Mouse (Mus musculus): ENCODE results near the gene Akr1b10. TPM values are rescaled to one million over a fixed set of nuclear protein-coding genes. Genes with fewer than 3 reads are reported as not detected.

The Akr1b10 gene
- polyA plus RNA-seq, 1 experiment, result not detected

DNA sequence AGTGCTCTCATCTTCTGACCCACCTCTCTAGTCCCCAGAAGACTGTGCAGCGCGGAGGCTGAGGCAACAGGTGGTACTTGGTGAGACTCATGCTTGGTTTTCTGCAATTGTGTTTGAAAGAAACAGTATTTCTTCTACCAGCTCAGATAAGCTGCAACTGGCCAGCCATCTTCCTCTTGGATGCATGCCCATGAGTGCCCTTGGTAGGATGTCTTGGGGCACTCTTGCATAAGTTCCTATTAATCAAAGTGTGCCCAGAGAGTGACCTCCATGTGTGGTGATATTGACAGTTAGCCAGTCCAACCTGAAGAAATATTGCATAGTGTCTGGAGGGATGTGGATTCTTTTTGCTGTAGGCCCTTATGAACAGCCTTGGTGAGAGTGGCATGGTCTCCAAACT is 32.5 kb downstream of the Akr1b10 start:
- no peaks in the 10 kb centered on the region for H3K36me3 ChIP-seq (ENCODE audit: control insufficient read depth)
- no peaks in the 10 kb centered on the region for H3K9me3 ChIP-seq (ENCODE audit: control insufficient read depth, low read length)
- TF ChIP-seq GATA1 (IDR thresholded peaks at IDR 0.05; ENCODE audit: low read length), result no peak
- TF ChIP-seq TAL1 (IDR thresholded peaks at IDR 0.05; ENCODE audit: low read length), result no peak
- no peak overlapping the region for H3K4me3 ChIP-seq (replicated peaks)
- peaks cover 3% of the 10 kb centered on the region for H3K4me1 ChIP-seq (ENCODE audit: control insufficient read depth)
- H3K27me3 ChIP-seq (ENCODE audit: control insufficient read depth), result no peaks in the 10 kb centered on the region; the same call in 1 of the 2 replicates

DNA sequence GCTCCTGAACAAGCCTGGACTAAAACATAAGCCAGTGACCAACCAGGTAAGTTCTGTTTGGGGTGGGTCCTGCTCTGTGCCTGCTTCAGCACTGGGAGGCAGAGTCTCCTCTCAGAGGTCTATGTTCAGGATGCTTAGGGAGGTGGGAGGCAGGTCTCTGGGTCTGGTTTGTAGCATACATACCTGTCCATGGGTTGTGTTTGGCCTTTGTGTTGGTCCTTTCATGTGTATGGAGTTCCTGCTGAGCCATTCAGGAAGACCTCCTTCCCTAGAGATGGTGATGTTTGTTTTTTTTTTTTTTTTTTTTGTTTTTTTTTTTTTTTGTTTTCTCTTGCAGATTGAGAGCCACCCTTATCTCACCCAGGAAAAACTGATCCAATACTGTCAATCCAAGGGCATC is 35.1 kb downstream of the Akr1b10 start:
- Histone ChIP-seq H3K27me3 (ENCODE audit: control insufficient read depth) (no peaks in the 10 kb centered on the region; the same call in 1 of the 2 replicates), H3K4me1 (ENCODE audit: control insufficient read depth) (no peaks in the 10 kb centered on the region), H3K36me3 (ENCODE audit: control insufficient read depth) (no peaks in the 10 kb centered on the region), H3K4me3 (replicated peaks) (no peak overlapping the region), H3K9me3 (ENCODE audit: control insufficient read depth, low read length) (no peaks in the 10 kb centered on the region)
- TF ChIP-seq TAL1 (IDR thresholded peaks at IDR 0.05; ENCODE audit: low read length) (no peak), GATA1 (IDR thresholded peaks at IDR 0.05; ENCODE audit: low read length) (no peak)

DNA sequence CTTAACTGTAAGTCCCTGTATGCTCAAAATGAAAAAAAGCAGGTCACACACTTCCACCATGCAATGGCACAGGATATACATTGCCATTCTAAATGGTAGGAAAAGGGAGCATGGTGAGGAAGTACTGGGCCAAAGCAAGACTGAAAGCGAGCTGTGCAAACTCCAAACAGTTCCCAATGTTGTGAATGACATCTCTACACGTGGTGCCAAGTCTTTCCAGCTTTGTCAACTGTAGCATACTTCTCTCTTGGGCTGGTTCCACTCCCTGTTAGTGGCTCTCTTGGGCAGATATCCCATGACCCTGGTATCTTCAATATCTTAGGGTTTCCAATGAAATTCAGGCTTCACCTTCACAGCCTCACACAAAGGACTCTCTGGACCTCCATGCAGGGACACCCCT is 55.0 kb downstream of the Akr1b10 start:
- Histone ChIP-seq H3K9me3 (ENCODE audit: control insufficient read depth, low read length) (no peaks in the 10 kb centered on the region), H3K4me3 (replicated peaks) (no peak overlapping the region)

DNA sequence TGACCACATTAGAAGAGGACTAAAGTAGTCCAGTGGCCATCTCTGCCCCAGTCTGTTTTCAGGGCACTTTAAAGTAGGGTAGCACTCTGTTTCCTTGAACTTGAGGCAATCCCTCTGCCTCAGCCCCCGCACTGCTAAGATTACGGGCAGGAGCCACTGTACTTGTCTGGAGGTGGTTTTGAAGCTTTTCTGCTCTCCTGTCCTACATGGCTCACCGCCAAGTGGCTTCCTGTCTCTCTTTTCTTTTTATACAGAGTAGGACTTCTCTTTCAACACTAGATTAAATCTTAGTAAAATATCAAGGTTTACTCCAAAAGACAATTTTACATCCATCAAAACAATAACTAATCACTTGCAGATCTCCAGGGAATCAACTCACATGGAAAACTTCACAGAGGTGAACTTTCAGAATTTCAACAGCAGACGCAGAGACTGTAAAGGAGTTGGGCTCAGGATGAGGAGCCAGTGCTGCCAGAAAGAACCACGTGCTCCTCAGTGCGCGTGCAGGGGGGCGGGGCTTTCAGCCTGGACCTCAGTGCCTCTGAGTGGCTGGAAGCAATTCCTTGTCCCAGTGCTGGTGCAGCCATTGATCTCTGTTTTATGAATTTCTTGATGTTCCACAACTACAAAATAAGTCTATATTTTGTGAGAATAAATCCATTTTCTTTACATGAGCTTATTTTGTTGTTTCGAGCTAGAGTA is 57.7 kb downstream of the Akr1b10 start:
- Histone ChIP-seq H3K4me1 (ENCODE audit: control insufficient read depth) (no peaks in the 10 kb centered on the region), H3K27me3 (ENCODE audit: control insufficient read depth) (no peaks in the 10 kb centered on the region; the same call in 1 of the 2 replicates), H3K4me3 (replicated peaks) (no peak overlapping the region), H3K36me3 (ENCODE audit: control insufficient read depth) (no peaks in the 10 kb centered on the region), H3K9me3 (ENCODE audit: control insufficient read depth, low read length) (no peaks in the 10 kb centered on the region)
- no peak for TF ChIP-seq TAL1 (IDR thresholded peaks at IDR 0.05; ENCODE audit: low read length)
- TF ChIP-seq GATA1 (IDR thresholded peaks at IDR 0.05; ENCODE audit: low read length), result no peak

More for the DNA sequence above, 55.0 kb downstream of the Akr1b10 start:
- no peak for TF ChIP-seq TAL1 (IDR thresholded peaks at IDR 0.05; ENCODE audit: low read length)
- TF ChIP-seq GATA1 (IDR thresholded peaks at IDR 0.05; ENCODE audit: low read length), result no peak
- no peaks in the 10 kb centered on the region for H3K27me3 ChIP-seq (ENCODE audit: control insufficient read depth)
- H3K4me1 ChIP-seq (ENCODE audit: control insufficient read depth), result no peaks in the 10 kb centered on the region
- no peaks in the 10 kb centered on the region for H3K36me3 ChIP-seq (ENCODE audit: control insufficient read depth)

DNA sequence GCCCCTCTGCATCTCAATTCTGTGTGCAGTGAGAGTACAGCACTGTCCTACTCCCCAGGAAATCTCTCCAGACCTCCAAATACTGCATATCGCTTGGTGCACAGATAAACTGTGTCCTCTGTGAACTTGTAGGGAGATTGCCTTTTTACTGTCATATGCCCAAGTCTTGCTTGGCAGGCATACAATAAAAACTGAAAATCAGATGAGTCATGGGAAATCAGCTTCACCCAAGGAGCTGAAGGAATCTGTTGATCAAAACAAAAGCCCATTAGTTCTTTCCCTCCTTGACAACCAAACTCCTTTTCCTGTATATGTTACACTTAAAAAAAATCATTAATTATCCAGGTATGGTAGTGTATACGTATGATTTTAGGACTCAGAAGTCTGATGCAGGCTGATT is 59.8 kb downstream of the Akr1b10 start:
- Histone ChIP-seq H3K4me1 (ENCODE audit: control insufficient read depth) (no peaks in the 10 kb centered on the region), H3K36me3 (ENCODE audit: control insufficient read depth) (no peaks in the 10 kb centered on the region), H3K27me3 (ENCODE audit: control insufficient read depth) (no peaks in the 10 kb centered on the region; the same call in 1 of the 2 replicates), H3K4me3 (replicated peaks) (no peak overlapping the region), H3K9me3 (ENCODE audit: control insufficient read depth, low read length) (no peaks in the 10 kb centered on the region)
- TF ChIP-seq TAL1 (IDR thresholded peaks at IDR 0.05; ENCODE audit: low read length) (no peak), GATA1 (IDR thresholded peaks at IDR 0.05; ENCODE audit: low read length) (no peak)

Other genes with a start within 250 kb of the Akr1b10 start
- 0.08 and 0.10 TPM in 2 replicates for gene Slc35b4, start 207.1 kb upstream of the Akr1b10 start, polyA plus RNA-seq (2012)
- 0.52 and 0.54 TPM in 2 replicates for gene Akr1b3, start 66.7 kb upstream of the Akr1b10 start, polyA plus RNA-seq (2012)
- not detected in 2 replicates for gene Akr1b8, start 30.1 kb upstream of the Akr1b10 start, polyA plus RNA-seq (2012)
- gene Akr1b7, start 28.1 kb downstream of the Akr1b10 start, polyA plus RNA-seq (2012), result not detected in 2 replicates
- gene Bpgm, start 92.0 kb downstream of the Akr1b10 start, polyA plus RNA-seq (2012), result 17.4 and 34.1 TPM in 2 replicates
- gene Cald1, start 214.3 kb downstream of the Akr1b10 start, polyA plus RNA-seq (2012), result 0.26 and 0.63 TPM in 2 replicates

Measured in erythroblast, embryonic 14.5 days (primary cell).